Mouse (Mus musculus): Measurements from ENCODE around the gene 1700012B07Rik.

The 1700012B07Rik gene

DNA sequence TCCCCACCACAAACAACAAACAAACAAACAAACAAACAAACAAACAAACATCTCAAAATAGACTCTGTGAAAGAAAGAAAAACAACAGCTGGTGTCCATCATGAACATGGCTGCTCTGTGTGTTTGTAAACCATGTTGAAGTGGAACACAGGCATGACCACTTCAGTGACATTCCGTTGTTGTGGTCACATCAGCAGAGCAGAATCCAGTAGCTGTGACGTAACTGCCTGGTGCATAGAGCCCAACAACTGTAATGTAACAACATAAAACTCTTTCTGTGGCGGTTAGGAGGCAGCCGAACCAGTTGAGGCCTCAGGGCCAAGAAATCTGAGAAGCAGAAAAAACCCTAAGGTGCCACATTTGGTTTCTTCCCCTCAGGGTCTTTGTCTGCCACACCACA lies 17.8 kb upstream of the 1700012B07Rik start:
- peak; percentile 27 for DNase-seq

GRCm38 (mm10) chr11:109844466-109844865 lies 16.6 kb upstream of the 1700012B07Rik start:
- DNase-seq = peak; percentile 47

DNA sequence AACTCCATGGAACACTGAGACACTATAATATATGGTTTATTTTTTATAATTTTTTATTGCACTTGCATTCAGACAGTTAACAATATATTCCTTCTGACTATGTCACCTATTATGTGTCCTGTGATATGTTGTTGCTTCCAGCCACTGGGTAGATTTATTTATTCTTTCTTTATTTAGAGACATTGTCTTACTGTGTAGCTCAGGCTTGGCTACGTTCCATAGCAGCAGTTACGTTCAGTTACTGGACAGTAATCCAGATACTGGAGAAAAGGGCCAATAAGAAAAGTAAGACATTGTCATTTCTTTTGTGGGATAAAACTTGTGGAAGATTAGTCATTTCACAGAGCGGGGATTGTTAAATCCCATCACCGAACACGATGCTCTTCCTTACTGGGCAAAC lies 2.5 kb upstream of the 1700012B07Rik start:
- no peak for DNase-seq

GRCm38 (mm10) chr11:109822280-109822679 lies 5.6 kb downstream of the 1700012B07Rik start:
- DNase-seq = no peak

DNA sequence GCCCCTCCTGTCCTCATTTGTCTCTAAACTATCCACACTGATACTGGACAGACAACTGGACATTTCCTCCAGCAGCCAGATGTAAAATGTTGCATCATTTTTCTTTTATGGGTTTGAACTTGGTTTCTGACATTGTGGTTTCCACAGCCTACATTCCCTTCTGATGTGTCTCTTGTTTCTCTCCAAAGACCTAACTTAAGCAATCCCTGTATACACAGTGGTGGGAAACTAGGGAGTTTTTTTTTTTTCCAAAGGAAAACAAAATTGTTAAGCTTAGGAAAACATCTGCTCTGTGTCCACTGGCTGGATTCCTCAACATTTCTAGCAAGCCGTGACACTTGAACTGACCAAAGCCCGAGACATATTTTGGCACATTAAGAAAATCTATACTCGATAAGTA lies 10.4 kb downstream of the 1700012B07Rik start:
- no peak for DNase-seq

- peak; percentile 58 for DNase-seq
Observed at GRCm38 (mm10) chr11:109816911-109817310, 10.9 kb downstream of the 1700012B07Rik start.

- no peak for DNase-seq
Observed at GRCm38 (mm10) chr11:109811721-109812120, 16.1 kb downstream of the 1700012B07Rik start.

DNA sequence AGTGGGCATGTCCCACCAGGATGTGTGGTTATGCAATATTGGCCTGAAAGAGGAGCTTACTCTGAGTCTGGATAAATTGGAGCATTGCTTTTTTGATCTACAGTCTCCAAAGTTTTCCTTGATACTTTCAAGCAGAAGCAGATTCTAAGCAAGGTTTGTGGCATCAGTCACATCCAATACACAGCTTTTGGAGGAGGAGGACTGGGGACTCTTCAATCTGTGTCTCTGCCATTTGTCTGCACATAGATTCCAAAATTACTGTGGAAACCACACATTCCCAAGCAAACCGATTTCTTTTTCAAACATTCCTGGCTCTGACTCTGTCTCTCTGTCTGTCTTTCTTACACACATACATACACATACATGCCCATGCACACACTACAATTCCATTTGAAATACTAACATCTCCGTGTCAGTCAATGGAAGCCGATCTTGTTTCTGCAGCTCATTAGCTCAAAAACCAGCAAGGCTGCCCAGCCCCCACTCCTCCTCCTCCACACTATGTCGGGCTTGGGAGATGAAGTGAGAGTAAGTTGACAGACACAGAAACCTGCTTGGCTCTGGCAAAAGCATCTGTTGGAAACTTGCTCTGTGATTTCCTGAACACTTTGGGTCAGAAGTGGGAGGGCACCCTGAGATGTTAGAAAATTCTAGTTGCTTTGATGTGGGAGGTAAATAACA lies 18.5 kb downstream of the 1700012B07Rik start:
- peak; percentile 57 for DNase-seq

DNA sequence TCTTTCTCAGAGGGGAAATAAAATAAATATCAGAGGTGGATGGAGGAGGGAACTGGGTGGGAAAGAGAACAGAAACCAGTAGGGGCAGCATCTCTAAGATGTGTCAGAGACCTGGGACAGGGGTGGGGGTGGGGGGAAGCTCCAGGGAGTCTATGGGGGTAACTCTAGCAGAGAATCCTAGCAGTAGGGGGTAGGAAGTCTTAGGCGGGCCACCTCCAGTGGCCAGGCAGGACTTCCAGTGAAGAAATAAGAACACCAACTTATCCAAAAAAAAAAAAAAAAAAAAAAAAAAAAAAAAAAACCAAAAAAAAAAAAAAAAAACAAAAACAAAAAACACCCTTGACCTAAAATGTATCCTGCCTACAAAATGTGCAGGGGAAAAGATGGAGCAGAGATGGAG lies 26.3 kb downstream of the 1700012B07Rik start:
- DNase-seq = no peak

DNA sequence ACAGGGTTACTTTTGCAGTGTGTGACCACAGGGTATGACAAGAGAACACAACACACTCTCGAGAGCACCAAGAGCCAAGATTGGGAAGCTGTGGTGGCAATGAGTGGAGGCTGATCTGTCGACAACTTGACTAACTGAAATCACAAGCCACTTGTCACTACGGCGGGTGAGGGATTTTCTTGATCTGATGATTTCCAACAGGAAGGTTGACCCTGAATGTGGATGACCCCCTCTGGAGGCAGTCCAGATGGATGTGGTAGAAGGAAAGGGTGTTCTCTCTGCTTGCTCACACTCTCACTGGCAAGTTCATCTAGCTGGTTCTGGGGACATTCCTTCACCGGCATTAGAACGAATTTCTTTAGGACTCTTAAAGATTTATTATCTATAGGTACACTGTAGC lies 30.3 kb downstream of the 1700012B07Rik start:
- DNase-seq = peak; percentile 56

DNA sequence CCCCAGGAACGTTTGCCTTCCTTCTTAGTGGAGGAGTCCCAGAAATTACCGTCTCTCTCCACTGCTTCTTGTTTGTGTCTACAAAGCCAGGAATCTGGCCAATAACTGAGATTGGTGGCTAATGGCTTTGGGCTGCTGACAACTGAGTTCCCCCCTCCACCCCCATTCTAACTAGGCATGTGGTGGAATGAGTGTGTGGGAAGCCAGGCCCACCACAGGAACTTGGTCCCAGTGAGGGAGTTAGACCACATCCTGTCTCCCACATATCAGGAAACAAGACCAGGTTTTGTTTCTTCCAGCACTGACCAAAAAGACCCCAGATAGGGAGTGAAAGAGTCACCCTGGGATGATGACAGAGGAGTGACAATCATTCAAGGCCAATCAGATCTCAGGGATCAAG lies 32.3 kb downstream of the 1700012B07Rik start:
- peak; percentile 33 for DNase-seq

- no peak for DNase-seq
Observed at GRCm38 (mm10) chr11:109793578-109793977, 34.3 kb downstream of the 1700012B07Rik start.

- peak; percentile 64 for DNase-seq
Observed at GRCm38 (mm10) chr11:109792401-109792997, 35.3 kb downstream of the 1700012B07Rik start.

DNA sequence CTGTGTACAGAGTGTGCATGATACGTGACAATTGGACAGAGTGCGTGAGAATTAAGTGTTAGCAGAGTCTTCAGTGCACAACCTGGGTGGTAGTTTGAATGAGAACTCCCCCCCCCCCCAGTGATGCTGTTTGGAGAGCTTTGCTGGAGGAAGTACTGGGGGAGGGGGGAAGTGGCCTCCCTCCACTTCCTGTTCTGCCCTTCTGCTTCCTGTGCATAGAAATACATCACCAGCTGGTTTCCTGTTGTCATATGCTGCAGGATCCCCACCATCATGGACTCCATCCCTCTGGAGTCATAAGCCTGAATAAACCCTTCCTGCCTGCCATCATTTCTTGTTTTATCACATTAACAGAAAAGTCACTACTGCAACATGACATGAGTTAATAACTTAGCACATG lies 35.9 kb downstream of the 1700012B07Rik start:
- no peak for DNase-seq

DNA sequence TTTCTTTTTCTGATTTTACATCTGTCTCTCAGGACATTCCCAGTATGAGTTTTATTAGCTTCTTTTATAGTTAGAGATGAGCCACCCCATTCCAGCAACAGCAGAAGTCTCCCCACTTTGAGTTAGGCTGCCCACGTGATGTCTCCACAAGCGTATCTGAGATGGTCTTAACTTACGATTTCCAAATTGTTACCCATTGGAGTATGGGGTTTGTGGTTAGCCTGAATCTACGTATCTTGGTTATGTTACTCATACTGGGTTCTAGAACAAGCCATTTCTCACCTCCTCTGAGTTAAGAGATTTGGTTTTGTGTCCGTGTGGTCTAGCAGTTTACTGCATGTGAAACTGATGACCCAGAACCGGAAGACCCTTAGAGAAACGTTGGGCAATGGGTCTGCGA lies 37.6 kb downstream of the 1700012B07Rik start:
- no peak for DNase-seq

- no peak for DNase-seq
Observed at GRCm38 (mm10) chr11:109785392-109785791, 42.5 kb downstream of the 1700012B07Rik start.

DNA sequence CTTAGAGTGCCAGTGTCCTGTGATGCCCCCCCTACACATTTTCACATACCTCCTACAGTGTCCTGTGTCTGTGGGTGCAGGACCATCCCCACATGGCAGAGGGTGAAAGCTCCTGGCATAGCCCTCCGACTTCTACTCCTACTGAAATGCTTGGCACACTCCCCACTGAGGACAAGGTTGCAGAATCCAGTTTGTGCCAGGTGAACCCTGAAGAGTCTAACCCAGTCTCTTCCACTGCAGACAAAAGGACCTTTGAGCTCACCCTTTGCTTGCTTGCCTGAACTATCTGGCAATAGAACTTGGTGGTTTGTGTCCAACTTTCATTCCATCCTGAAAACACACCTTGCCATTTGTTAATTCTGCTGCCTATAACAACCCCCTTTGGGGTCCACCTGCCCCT lies 56.5 kb downstream of the 1700012B07Rik start:
- no peak for DNase-seq

- no peak for DNase-seq
Observed at GRCm38 (mm10) chr11:109770185-109770584, 57.7 kb downstream of the 1700012B07Rik start.

DNA sequence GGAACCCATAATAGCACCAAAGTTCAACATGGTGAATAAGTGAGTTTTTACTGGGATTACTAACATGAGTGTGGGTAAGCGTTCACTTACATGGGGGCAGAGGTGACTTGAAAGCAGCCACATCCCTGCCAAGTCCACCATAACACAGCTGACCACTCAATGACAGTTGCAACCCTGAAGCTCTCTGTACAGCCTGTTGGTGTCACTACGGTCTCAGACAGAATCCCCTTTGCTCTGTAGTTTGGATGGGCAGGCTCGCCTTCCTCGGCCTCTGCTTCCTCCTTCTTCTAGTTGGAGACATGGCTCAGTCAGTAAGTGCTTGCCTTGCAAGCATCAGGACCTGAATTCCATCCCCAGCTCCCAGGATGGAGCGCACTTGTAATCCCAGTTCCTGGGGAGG lies 58.8 kb downstream of the 1700012B07Rik start:
- DNase-seq = peak; percentile 16

DNA sequence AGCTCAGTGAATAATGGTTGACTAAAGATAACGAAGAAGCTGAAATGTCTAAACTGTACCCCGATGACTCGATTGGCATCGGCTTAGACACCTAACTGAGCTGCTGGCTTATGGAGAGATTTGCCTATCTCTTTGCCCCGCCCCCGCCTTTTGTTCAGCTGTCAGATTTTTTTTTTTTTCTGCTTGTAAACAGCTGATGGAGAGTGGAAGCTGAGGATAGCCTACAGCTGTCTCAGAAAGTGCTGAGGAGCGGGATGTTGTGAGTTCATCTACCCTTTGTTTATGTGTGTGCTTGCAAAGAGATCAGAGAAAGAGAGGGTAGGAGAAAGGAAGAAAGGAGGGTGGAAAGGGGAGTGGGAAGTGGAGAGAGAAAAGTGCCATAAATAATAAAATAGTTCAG lies 67.8 kb downstream of the 1700012B07Rik start:
- DNase-seq = peak; percentile 17

DNA sequence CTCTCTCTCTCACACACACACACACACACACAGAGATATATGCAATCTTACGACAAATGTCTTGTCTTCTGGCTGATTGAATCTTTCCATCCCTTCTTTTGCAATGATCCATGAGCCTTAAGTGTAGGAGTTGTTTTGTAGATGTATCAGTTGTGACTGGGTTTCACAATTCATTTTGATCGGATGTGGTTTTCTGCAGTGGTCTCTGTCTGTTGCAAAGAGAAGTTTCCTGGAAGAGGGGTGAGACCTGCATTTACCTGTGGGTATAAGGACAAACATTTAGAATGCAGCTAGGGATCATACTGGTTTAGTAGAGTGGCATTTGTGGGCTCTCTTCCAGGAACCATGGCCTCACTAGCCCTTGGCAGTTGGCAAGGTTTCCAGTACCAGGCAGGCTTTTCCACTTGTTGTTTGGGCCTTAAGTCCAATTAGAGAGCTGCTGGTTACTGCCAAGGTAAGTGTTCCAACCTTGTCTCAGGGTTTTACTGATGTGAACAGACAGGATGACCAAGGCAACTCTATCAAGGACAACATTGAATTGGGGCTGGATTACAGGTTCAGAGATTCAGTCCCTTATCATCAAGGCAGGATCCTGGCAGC lies 69.1 kb downstream of the 1700012B07Rik start:
- no peak for DNase-seq

DNA sequence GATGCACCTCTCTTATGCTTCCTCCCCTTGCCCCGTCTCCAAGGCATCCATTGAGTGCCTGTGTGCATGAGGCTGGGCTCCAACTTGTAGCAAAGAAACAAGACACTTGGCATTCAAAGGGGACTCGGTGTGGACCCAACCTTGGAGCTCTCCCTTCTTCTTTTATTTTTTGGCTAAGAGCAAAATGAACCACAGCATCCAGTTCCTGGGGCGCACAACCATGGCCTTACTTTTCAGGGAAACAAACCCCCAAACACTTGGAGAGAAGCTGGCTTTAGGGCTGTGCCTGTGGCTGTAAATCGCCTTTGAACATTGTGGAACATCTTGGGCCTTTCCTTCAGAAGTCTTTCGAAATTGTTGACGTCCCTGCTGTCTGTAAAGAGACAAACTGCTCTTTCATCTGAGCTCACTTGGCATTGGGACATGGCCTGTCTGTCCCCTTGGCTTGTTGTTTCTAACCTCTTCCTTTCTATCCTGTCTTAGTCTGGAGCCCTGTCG lies 73.7 kb downstream of the 1700012B07Rik start:
- DNase-seq = peak; percentile 23

- no peak for DNase-seq
Observed at GRCm38 (mm10) chr11:109751636-109752603, 75.9 kb downstream of the 1700012B07Rik start.

Data from lung, postnatal 10 days (tissue).